Mouse (Mus musculus): ENCODE results near the gene Upk3bl.

The Upk3bl gene

DNA sequence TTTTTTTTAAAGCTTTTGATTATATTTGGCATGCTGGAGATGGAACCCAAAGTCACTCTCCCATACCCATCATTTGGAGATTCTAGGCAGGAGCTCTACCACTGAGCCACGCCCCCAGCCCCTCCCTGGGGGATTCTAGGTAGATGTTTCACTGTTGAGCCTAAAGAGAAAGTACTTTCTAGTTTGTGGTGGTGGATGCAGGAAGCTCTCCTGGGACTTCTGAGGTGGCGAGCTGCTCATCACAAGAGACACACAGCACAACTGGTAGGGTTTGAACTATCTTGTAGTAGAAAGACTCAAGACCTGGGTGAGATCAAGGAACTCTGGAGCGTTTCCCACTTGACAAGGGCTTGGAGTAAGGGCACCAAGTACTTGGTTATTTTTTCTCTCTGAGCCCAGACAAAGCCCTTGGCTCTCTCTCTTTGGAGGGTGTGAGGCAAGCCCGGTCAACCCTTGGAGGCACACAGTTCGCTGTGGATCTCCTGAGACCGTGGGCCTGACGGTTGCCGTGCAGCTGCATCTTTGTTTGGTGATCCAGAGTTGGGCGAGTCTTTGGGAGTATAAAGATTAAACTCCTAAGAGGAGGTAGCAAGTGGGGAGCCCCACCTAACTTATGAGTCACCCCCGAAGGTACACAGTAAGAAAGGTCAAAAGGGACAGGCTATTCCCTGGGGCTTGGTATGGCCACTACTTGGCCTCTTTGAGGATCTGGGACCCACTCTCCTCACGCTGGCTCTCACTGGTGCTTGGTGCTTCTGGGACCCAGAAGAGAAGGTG is at the start of gene Upk3bl:
Gene Upk3bl (plus strand): TSS at position 192 of the 777 bp plus-strand sequence.
- ChIA-PET CTCF (interaction anchor here in 3 of 4 experiments (0.6 to 2.8 kb wide), 5 partner anchors 7 to 439 kb away, joined by 3 to 9 read pairs (median 4); partner anchors contain the start of gene Upk3b (in 1 of the 3)), POLR2A (interaction anchor here in 2 of 4 experiments (0.6 to 1.6 kb wide), 5 partner anchors 9 to 196 kb away, joined by 3 to 5 read pairs (median 4); no protein-coding TSS in a partner anchor)

DNA sequence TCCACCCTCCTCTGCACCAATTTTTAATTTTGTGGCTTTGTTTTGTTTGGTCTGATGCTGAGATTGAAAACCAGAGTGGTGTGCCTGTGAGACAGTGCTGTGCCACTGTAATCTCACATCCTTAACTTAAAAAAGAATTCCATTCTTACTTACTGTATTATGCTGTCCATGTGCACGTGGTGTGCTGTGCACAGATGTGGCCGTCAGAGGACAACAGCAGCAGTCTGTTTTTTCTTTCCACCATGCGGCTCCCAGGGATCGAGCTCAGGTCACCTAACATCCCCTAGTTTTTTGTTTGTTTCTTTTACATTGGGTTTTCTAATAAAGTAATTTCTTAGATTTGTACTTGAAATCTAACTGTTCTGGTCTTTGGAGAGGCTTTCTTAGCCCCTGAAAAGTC is 49.8 kb upstream of the Upk3bl start:
- ChIA-PET POLR2A (interaction anchor here in 2 of 4 experiments (1.3 to 2.5 kb wide), 5 partner anchors 10 to 101 kb away, joined by 4 to 8 read pairs (median 8); partner anchors contain the start of gene Dtx2 (in 2 of the 2)), CTCF (no interaction called here)

GRCm38 (mm10) chr5:136007745-136008144 is 46.5 kb upstream of the Upk3bl start:
- ChIA-PET CTCF (interaction anchor here in 1 of 4 experiments (0.6 kb wide), 1 partner anchor 196 kb away, joined by 3 read pairs; no protein-coding TSS in a partner anchor), POLR2A (interaction anchor here in 2 of 4 experiments (0.6 to 2.0 kb wide), 7 partner anchors 12 to 230 kb away, joined by 3 to 6 read pairs (median 3); partner anchors contain the start of genes Dtx2 (in 1 of the 2), Mdh2 (in 1 of the 2) and Styxl1 (in 1 of the 2))

GRCm38 (mm10) chr5:136014877-136015276 is 39.4 kb upstream of the Upk3bl start:
- ChIA-PET CTCF (interaction anchor here in 3 of 4 experiments (0.5 to 1.2 kb wide), 3 partner anchors 33 to 114 kb away, joined by 3 read pairs; partner anchors contain the start of gene Rasa4 (in 1 of the 3)), POLR2A (interaction anchor here in 2 of 4 experiments (1.3 to 2.6 kb wide), 3 partner anchors 9 to 26 kb away, joined by 4 to 20 read pairs (median 9); no protein-coding TSS in a partner anchor)

DNA sequence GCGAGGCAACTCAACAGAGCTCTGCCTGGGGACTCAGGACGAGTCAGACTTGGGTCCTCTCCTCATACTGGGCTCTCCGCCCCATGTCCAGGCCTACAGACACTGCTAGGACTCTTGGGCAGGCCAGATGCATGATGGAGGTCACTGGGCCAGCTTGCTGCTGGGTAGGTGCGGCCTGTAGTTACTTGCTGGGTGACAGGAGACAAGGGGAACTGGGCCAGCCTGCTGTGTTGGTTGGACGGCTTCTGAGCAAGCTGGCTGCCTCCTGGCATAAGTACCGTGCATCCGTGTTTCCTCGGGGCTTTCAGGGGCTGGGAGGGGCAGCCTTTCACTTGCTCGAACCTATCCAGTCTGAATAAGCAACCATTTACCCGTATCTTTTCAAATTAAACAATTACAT is 38.7 kb upstream of the Upk3bl start:
- POLR2A ChIA-PET, result interaction anchor here (0.7 to 2.6 kb wide), 15 partner anchors 10 to 37 kb away, joined by 3 to 20 read pairs (median 4); partner anchors contain the start of gene Dtx2 (in 2 of the 4)
- CTCF ChIA-PET, result interaction anchor here (0.6 to 1.5 kb wide), 10 partner anchors 12 to 151 kb away, joined by 3 to 7 read pairs (median 4); partner anchors contain the start of gene Dtx2 (in 1 of the 4)

- POLR2A ChIA-PET, result interaction anchor here (0.6 to 2.6 kb wide), 27 partner anchors 10 to 238 kb away, joined by 3 to 20 read pairs (median 4); partner anchors contain the start of genes Dtx2 (in 2 of the 4), Mdh2 (in 1 of the 4), Styxl1 (in 1 of the 4) and Upk3b (in 1 of the 4)
- CTCF ChIA-PET, result interaction anchor here (0.6 to 1.5 kb wide), 12 partner anchors 13 to 237 kb away, joined by 3 to 6 read pairs (median 3); partner anchors contain the start of gene Dtx2 (in 1 of the 4)
These were observed 38.0 kb upstream of the Upk3bl start for GRCm38 (mm10) chr5:136016014-136016876.

DNA sequence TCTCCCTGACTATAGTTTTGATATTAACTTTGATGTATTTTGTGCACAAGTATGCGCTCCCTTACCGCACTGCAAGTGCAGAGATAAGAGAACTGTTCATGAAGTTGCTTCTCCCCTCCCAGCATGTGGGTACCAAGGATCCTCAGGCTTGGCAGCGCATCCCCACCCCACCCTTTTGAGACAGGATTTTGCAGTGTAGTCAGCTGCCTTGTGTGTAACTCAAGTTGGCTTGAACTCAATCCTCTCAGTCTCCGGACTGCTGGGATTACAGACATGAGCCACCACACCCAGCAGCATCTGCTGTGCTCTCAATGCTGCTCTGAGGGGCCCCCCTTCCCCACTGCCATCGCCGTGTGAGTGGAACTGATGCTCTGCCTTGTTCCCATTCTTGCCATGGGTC is 37.0 kb upstream of the Upk3bl start:
- ChIA-PET CTCF (interaction anchor here in 2 of 4 experiments (1.4 to 1.5 kb wide), 2 partner anchors 22 to 35 kb away, joined by 5 to 6 read pairs; partner anchors contain the start of gene Dtx2 (in 1 of the 2)), POLR2A (interaction anchor here in 2 of 4 experiments (0.8 to 1.7 kb wide), 8 partner anchors 11 to 66 kb away, joined by 3 to 7 read pairs (median 4); partner anchors contain the start of gene Rasa4 (in 1 of the 2))

DNA sequence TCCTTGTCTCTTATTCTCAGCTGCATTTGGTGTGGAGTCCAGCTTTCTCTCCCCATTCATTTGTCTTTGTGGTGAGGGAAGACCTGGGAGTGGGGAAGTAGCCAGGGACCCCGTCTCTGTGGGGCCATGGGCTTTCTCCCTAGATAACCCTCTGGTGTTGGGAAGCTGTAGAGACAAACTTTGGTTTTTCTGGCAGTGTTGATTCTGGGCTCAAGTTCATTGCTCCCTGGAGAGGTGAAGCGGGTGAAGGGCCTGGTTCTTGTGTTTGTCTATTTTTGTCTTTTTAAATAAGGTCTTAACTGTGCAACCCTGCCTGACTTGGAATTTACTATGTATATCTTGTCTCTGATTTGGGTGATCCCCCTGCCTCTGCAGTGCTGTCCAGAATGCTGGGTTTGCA is 35.6 kb upstream of the Upk3bl start:
- ChIA-PET POLR2A (interaction anchor here in 3 of 4 experiments (0.6 to 1.7 kb wide), 7 partner anchors 9 to 160 kb away, joined by 3 to 9 read pairs (median 3); partner anchors contain the start of genes Dtx2 (in 1 of the 3) and Rasa4 (in 1 of the 3)), CTCF (interaction anchor here in 1 of 4 experiments (0.6 kb wide), 1 partner anchor 50 kb away, joined by 5 read pairs; no protein-coding TSS in a partner anchor)

- POLR2A ChIA-PET, result interaction anchor here in 3 of 4 experiments (0.6 to 2.0 kb wide), 6 partner anchors 7 to 270 kb away, joined by 3 to 8 read pairs (median 4); partner anchors contain the start of gene Dtx2 (in 1 of the 3)
- CTCF ChIA-PET, result interaction anchor here in 3 of 4 experiments (0.5 to 1.2 kb wide), 5 partner anchors 21 to 122 kb away, joined by 3 to 4 read pairs (median 3); partner anchors contain the start of gene Dtx2 (in 1 of the 3)
These were observed 34.4 kb upstream of the Upk3bl start for GRCm38 (mm10) chr5:136019907-136020306.

DNA sequence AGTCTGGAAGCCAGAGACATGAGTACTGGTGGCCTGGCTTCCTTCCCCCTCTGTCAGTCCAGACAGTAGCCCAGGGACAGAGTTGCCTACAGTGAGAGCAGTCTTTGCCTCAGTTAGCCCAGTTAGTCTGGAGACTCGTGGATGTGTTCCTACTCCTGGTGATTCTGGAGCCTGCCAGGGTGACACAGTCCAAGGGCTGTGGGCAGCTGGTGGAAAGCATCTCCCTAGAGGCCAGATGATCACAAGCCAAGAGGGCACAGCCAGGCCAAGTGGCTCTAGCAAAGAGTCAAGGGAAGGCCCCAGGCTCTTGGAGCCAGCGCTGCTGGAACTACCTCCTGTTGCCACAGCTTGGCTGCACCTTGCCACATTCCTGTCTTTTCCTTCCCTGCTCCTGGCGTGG is 28.6 kb upstream of the Upk3bl start:
- ChIA-PET POLR2A (interaction anchor here in 2 of 4 experiments (0.5 to 1.4 kb wide), 2 partner anchors 31 to 56 kb away, joined by 3 to 4 read pairs; partner anchors contain the start of gene Dtx2 (in 1 of the 2)), CTCF (no interaction called here)

DNA sequence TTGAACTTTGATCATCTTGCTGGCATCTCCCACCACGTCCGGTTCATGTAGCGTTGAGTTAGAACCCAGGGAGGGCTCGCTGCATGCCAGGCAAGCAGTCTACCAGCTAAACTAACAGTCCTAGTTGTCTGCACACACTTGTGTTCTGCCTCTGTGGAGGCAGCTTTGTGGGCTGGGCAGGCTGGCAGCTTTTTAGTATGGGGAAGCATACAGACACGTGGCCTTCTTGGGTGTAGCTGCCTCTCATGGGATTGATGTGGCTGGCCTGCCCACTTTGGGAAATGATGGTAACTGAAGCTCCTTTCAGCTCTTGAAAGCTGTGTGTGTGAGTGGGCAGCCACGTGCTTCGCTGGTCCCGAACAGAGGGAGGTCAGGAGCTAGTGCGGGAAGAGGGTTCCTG is 27.4 kb upstream of the Upk3bl start:
- POLR2A ChIA-PET, result interaction anchor here in 2 of 4 experiments (0.7 to 2.0 kb wide), 8 partner anchors 8 to 108 kb away, joined by 3 to 6 read pairs (median 3); no protein-coding TSS in a partner anchor

DNA sequence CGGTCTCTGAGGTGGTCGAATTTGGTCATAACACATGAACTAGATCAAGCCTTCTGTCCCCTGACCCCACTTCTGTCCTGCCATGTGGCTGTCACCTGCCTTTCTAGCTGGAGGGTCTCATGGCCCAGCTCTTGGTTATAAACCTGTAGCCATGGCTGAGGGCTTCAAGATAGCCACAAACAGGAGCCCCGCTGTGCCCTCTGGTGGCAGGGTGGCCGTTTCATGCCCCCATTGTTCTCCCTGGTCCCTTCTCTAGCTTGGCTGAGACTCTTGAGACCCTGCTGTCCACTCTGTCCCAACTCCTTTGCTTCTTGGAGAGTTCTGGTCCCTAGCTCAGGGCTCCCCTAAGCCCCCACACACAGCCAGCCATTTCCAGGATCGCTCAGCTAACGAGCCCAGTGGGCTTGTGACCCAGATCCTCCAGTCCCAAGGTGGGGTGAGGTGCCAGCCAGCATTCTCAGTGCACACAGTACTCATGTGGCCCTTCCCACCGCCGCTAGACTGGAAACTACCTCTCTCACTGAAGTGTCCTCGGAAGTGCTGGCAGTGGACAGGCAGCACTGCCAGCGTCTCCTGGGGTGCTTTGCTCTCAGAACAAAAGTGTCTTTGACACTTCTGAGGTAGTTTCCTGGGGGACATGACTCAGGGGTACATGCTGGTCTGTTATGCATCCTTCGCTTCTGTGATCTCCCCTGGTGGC is 26.5 kb upstream of the Upk3bl start:
- POLR2A ChIA-PET, result interaction anchor here in 2 of 4 experiments (0.6 to 2.0 kb wide), 10 partner anchors 9 to 109 kb away, joined by 3 to 6 read pairs (median 3); no protein-coding TSS in a partner anchor
- CTCF ChIA-PET, result interaction anchor here in 3 of 4 experiments (0.6 to 2.1 kb wide), 7 partner anchors 18 to 125 kb away, joined by 3 to 11 read pairs (median 4); no protein-coding TSS in a partner anchor

More for the DNA sequence above, 27.4 kb upstream of the Upk3bl start:
- CTCF ChIA-PET, result interaction anchor here in 3 of 4 experiments (0.6 to 2.1 kb wide), 5 partner anchors 18 to 124 kb away, joined by 3 to 11 read pairs (median 3); no protein-coding TSS in a partner anchor

- ChIA-PET CTCF (interaction anchor here in 1 of 4 experiments (1.0 kb wide), 1 partner anchor 11 kb away, joined by 3 read pairs; no protein-coding TSS in a partner anchor), POLR2A (interaction anchor here in 1 of 4 experiments (0.6 to 1.9 kb wide), 4 partner anchors 19 to 129 kb away, joined by 3 to 6 read pairs (median 4); partner anchors contain the start of gene Ywhag)
These were observed 19.4 kb upstream of the Upk3bl start for GRCm38 (mm10) chr5:136034868-136035267.

DNA sequence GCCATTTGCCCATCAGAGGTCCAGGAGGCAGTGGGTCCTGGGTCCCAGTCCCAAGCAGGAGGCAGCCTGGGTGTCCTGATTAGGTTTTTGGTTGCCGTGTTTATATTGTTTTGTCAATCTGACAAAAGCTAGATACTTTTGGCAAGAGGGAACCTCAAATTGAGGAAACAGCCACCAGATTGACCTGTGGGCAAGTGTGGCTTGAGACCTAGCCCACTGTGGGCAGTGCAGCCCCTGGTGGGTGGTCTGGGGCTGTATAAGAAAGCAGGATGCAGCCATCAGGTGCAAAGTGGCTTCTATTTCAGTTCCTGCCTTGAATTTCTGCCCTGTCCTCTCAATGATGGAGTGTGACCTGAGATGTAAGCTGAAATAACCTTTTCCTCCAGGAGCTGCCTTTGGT is 19.0 kb upstream of the Upk3bl start:
- ChIA-PET CTCF (interaction anchor here in 1 of 4 experiments (0.5 to 1.0 kb wide), 2 partner anchors 10 to 14 kb away, joined by 3 read pairs; no protein-coding TSS in a partner anchor), POLR2A (interaction anchor here in 1 of 4 experiments (0.6 to 1.9 kb wide), 3 partner anchors 19 to 129 kb away, joined by 3 to 5 read pairs (median 4); partner anchors contain the start of gene Ywhag)

GRCm38 (mm10) chr5:136036667-136037066 is 17.6 kb upstream of the Upk3bl start:
- CTCF ChIA-PET, result interaction anchor here in 1 of 4 experiments (0.5 kb wide), 1 partner anchor 579 kb away, joined by 3 read pairs; no protein-coding TSS in a partner anchor
- POLR2A ChIA-PET, result interaction anchor here in 1 of 4 experiments (1.9 kb wide), 1 partner anchor 20 kb away, joined by 5 read pairs; no protein-coding TSS in a partner anchor

All from embryonic stem cell, embryonic (primary cell).